Mouse (Mus musculus): ENCODE results near the gene Atp8b5.

- TF ChIP-seq CTCF (IDR thresholded peaks at IDR 0.05; ENCODE audit: low read depth) (peak; percentile 52), EP300 (IDR thresholded peaks at IDR 0.05; ENCODE audit: low read depth) (no peak)
These were observed 114.6 kb downstream of the Atp8b5 start, which contains the start of gene Rusc2 for GRCm38 (mm10) chr4:43381408-43382154.

Data from heart, postnatal 0 days (tissue).